Mouse (Mus musculus) lung, embryonic 16.5 days (tissue): ENCODE data around the gene Edil3. TPM values are rescaled to one million over a fixed set of nuclear protein-coding genes. Genes with fewer than 3 reads are reported as not detected.

Experiments
- ATAC-seq: fragments of 200-750 bp; cut with Nextera tagmentation; 2 replicates; pipeline ENCODE4 v1.8.0; 2017; ENCODE audit warnings: low read depth, mild to moderate bottlenecking, moderate library complexity
- H3K27ac ChIP-seq: fragments of 300-500 bp; sonication (generic); 2 replicates; pipeline ENCODE4 v1.5.1; 2014; ENCODE audit warnings: mild to moderate bottlenecking, control low read depth, low read length
- H3K27me3 ChIP-seq: fragments of 300-500 bp; sonication (generic); 2 replicates; pipeline ENCODE4 v1.6.1; 2014; ENCODE audit warnings: low read depth, low read length, mixed read lengths; ENCODE audit not compliant: control insufficient read depth, insufficient read depth
- H3K36me3 ChIP-seq: fragments of 300-500 bp; sonication (generic); 2 replicates; pipeline ENCODE4 v1.6.1; 2014; ENCODE audit warnings: low read length; ENCODE audit not compliant: control insufficient read depth, insufficient read depth
- H3K4me1 ChIP-seq: fragments of 300-500 bp; sonication (generic); replicated peaks from 2 replicates; pipeline ENCODE4 v1.6.1; 2014; ENCODE audit warnings: low read length, mixed read lengths; ENCODE audit not compliant: control insufficient read depth, insufficient read depth
- H3K4me2 ChIP-seq: fragments of 300-500 bp; sonication (generic); 2 replicates; pipeline ENCODE4 v1.6.1; 2014; ENCODE audit warnings: low read depth, low read length, control low read depth
- H3K4me3 ChIP-seq: fragments of 300-500 bp; sonication (generic); 2 replicates; pipeline ENCODE4 v1.5.1; 2014; ENCODE audit warnings: mild to moderate bottlenecking, low read length, control low read depth
- H3K9ac ChIP-seq: fragments of 300-500 bp; sonication (generic); 2 replicates; pipeline ENCODE4 v1.6.1; 2014; ENCODE audit warnings: low read length, control low read depth
- H3K9me3 ChIP-seq: fragments of 300-500 bp; sonication (generic); 2 replicates; pipeline ENCODE4 v1.6.1; 2016; ENCODE audit warnings: low read length; ENCODE audit not compliant: control insufficient read depth
- WGBS: fragments of 180-500 bp; shearing (Covaris S2); extraction: QIAGEN DNeasy Blood & Tissue Kit; methylation state at CpG from one replicate; pipeline ENCODE4 v1.1.7; 2014; 5-methylcytosine and 5-hydroxymethylcytosine counted together
- polyA plus RNA-seq: library from polyadenylated mRNA; unstranded; fragments of >200 nt; fragmentation: Nextera tagmentation; extraction: Ambion mirVana; gene quantifications from 2 replicates; pipeline ENCODE4 v1.2.1, GENCODE M21; 2015

Edil3 gene
- polyA plus RNA-seq, 1 experiment from 2014 or later = 9.4 TPM

GRCm38 (mm10) chr13:88907405-88907804, 86.1 kb downstream of the Edil3 start:
- Histone ChIP-seq H3K9me3 (no peaks in the 10 kb centered on the region), H3K4me2 (no peak overlapping the region), H3K27me3 (no peaks in the 10 kb centered on the region), H3K36me3 (no peaks in the 10 kb centered on the region), H3K4me1 (no peaks in the 10 kb centered on the region), H3K9ac (no peak overlapping the region), H3K27ac (no peak overlapping the region), H3K4me3 (no peak overlapping the region)
- WGBS = 84% methylated on average over 1 of the region's 1 CpGs
- no peak for ATAC-seq

GRCm38 (mm10) chr13:88908187-88908586, 86.9 kb downstream of the Edil3 start:
- H3K27me3 ChIP-seq = no peaks in the 10 kb centered on the region
- no peaks in the 10 kb centered on the region for H3K9me3 ChIP-seq
- no peak overlapping the region for H3K4me3 ChIP-seq
- H3K4me1 ChIP-seq = no peaks in the 10 kb centered on the region
- no peaks in the 10 kb centered on the region for H3K36me3 ChIP-seq
- no peak overlapping the region for H3K9ac ChIP-seq
- WGBS = 52% methylated on average over 1 of the region's 1 CpGs
- no peak for ATAC-seq
- no peak overlapping the region for H3K4me2 ChIP-seq
- no peak overlapping the region for H3K27ac ChIP-seq

- ATAC-seq = no peak
- 36% methylated on average over 2 of the region's 2 CpGs for WGBS
- no peaks in the 10 kb centered on the region for H3K36me3 ChIP-seq
- H3K27me3 ChIP-seq = no peaks in the 10 kb centered on the region
- H3K4me3 ChIP-seq = no peak overlapping the region
- no peak overlapping the region for H3K9ac ChIP-seq
- no peaks in the 10 kb centered on the region for H3K9me3 ChIP-seq
- H3K27ac ChIP-seq = no peak overlapping the region
- H3K4me1 ChIP-seq = no peaks in the 10 kb centered on the region
- H3K4me2 ChIP-seq = no peak overlapping the region
Measured at GRCm38 (mm10) chr13:88916503-88916902, 95.2 kb downstream of the Edil3 start.

DNA sequence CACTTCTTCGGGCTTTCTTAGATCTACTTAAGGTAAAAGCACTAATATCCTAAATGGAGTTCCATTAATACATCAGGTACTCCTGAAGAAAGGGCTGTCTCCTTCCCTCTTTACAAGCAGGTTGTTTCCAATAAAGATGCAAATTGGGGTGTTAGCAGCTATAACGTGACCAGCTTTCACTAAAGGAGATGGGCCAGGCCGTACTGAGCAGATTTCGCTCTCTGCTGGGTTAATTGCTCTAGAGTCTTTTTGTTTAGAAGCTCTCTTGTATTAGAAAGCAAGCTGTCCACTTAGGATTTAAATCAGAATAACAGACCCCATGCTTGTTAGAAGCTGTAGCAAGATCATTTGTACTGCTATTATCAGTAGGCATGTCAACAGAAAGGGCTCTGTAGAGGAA, 108.4 kb downstream of the Edil3 start:
- Histone ChIP-seq H3K27me3 (no peaks in the 10 kb centered on the region), H3K9me3 (no peaks in the 10 kb centered on the region), H3K4me3 (no peak overlapping the region), H3K36me3 (no peaks in the 10 kb centered on the region), H3K4me2 (no peak overlapping the region), H3K9ac (no peak overlapping the region), H3K27ac (no peak overlapping the region), H3K4me1 (no peaks in the 10 kb centered on the region)
- ATAC-seq = no peak
- 84% methylated on average over 4 of the region's 4 CpGs for WGBS

DNA sequence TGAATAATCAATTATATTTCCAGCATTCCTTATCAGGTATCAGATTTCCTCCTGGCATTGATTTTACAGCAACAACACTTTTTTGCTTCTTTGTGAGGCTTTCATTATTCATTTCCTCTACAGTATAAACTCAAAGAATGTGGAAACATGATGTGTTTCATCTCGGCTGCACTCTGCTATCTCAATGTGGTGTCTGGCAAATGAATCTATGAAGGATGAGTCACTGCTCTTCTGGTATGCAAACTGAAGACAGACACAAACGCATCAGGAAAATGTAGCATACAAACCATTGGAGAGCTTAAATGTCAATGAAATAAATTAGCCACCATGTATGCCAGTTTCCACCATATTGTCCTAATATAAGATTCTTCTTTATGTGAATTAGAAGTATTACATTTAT, 117.3 kb downstream of the Edil3 start:
- Histone ChIP-seq H3K4me1 (no peaks in the 10 kb centered on the region), H3K4me2 (no peak overlapping the region), H3K9ac (no peak overlapping the region), H3K27ac (no peak overlapping the region), H3K4me3 (no peak overlapping the region), H3K36me3 (no peaks in the 10 kb centered on the region), H3K9me3 (no peaks in the 10 kb centered on the region), H3K27me3 (no peaks in the 10 kb centered on the region)
- 40% methylated on average over 2 of the region's 2 CpGs for WGBS
- ATAC-seq = no peak

DNA sequence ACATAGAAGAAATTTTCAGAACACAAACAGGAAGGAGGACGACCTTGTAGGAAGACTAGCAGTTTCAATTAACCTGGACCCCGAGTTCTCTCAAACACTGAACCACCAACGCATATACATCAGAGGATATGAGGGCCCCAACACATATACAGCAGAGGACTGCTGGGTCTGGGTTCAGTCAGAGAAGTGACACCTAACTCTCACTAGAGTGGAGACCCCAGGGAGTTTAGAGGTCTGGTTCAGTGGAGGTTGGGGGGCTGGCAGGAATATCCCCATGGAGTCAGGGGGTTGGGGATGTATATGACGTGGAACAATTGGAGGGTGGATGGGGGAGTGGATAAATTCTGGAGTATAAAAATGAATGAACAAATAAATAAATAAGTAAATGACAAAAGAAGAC, 151.1 kb downstream of the Edil3 start:
- H3K4me3 ChIP-seq = no peak overlapping the region
- 58% methylated on average over 4 of the region's 4 CpGs for WGBS
- H3K4me2 ChIP-seq = no peak overlapping the region
- H3K4me1 ChIP-seq = no peaks in the 10 kb centered on the region
- H3K27me3 ChIP-seq = no peaks in the 10 kb centered on the region
- H3K9me3 ChIP-seq = no peaks in the 10 kb centered on the region
- ATAC-seq = no peak
- no peak overlapping the region for H3K27ac ChIP-seq
- H3K9ac ChIP-seq = no peak overlapping the region
- H3K36me3 ChIP-seq = no peaks in the 10 kb centered on the region

GRCm38 (mm10) chr13:89007696-89008427, 186.6 kb downstream of the Edil3 start:
- Histone ChIP-seq H3K4me1 (no peaks in the 10 kb centered on the region), H3K36me3 (no peaks in the 10 kb centered on the region), H3K4me2 (no peak overlapping the region), H3K4me3 (no peak overlapping the region), H3K27me3 (no peaks in the 10 kb centered on the region), H3K27ac (no peak overlapping the region), H3K9ac (no peak overlapping the region), H3K9me3 (no peaks in the 10 kb centered on the region)
- 75% methylated on average over 4 of the region's 4 CpGs for WGBS
- ATAC-seq = no peak

DNA sequence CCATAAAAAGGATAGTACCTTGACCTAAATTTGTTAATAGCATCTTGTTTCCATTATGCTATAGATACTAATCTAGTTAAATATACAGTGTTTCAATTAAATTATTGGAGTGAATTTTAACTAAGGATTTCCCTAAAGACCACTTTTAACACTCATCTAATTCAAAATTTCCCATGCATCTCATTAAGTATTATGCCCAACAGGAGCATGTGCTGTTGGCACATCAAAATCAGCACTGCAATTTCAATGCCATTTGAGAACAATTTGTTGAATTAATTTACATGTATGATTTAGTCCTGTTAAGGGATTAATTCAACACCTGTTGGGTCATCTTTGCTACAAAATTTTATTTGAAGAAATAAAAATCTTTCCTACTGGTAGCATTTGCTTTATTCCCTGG, 191.2 kb downstream of the Edil3 start:
- ATAC-seq = no peak
- Histone ChIP-seq H3K4me1 (no peaks in the 10 kb centered on the region), H3K4me2 (no peak overlapping the region), H3K9ac (no peak overlapping the region), H3K9me3 (no peaks in the 10 kb centered on the region), H3K27ac (no peak overlapping the region), H3K27me3 (no peaks in the 10 kb centered on the region), H3K36me3 (no peaks in the 10 kb centered on the region), H3K4me3 (no peak overlapping the region)

GRCm38 (mm10) chr13:89029817-89030539, 208.7 kb downstream of the Edil3 start:
- Histone ChIP-seq H3K9me3 (no peaks in the 10 kb centered on the region), H3K27me3 (no peaks in the 10 kb centered on the region), H3K4me1 (0 out of 2 replicates have a peak, but pooled peaks cover under 1% of the 10 kb centered on the region), H3K36me3 (no peaks in the 10 kb centered on the region), H3K27ac (no peak overlapping the region), H3K4me3 (no peak overlapping the region), H3K9ac (no peak overlapping the region), H3K4me2 (no peak overlapping the region)
- ATAC-seq = peak; percentile 97
- WGBS = 26% methylated on average over 3 of the region's 3 CpGs
